Mouse (Mus musculus) embryonic facial prominence, embryonic 15.5 days (tissue): ENCODE data around the gene Cpxm1. TPM values are rescaled to one million over a fixed set of nuclear protein-coding genes. Genes with fewer than 3 reads are reported as not detected.
"Not testable (repeated sequence)": the region's sequence is repeated elsewhere in the genome, so short reads cannot be mapped to it uniquely, and the experiment has no call there.

Experiments
- ATAC-seq: fragments of 200-750 bp; cut with Nextera tagmentation; 2 replicates; pipeline ENCODE4 v1.8.0; 2017; ENCODE audit warnings: low read depth, moderate TSS enrichment; ENCODE audit not compliant: insufficient number of reproducible peaks, low FRiP score, low TSS enrichment
- H3K27ac ChIP-seq: fragments of 300-500 bp; sonication (generic); replicated peaks from 2 replicates; pipeline ENCODE4 v1.5.1; 2015; ENCODE audit warnings: mild to moderate bottlenecking, inconsistent platforms
- H3K27me3 ChIP-seq: fragments of 300-500 bp; sonication (generic); 2 replicates; pipeline ENCODE4 v1.6.1; 2015; ENCODE audit warnings: inconsistent platforms
- H3K36me3 ChIP-seq: fragments of 300-500 bp; sonication (generic); 2 replicates; pipeline ENCODE4 v1.6.1; 2015; ENCODE audit warnings: mild to moderate bottlenecking, inconsistent platforms
- H3K4me1 ChIP-seq: fragments of 300-500 bp; sonication (generic); 2 replicates; pipeline ENCODE4 v1.6.1; 2015; ENCODE audit warnings: inconsistent platforms
- H3K4me2 ChIP-seq: fragments of 300-500 bp; sonication (generic); replicated peaks from 2 replicates; pipeline ENCODE4 v1.6.1; 2015; ENCODE audit warnings: mild to moderate bottlenecking, inconsistent platforms
- H3K4me3 ChIP-seq: fragments of 300-500 bp; sonication (generic); replicated peaks from 2 replicates; pipeline ENCODE4 v1.5.1; 2015; ENCODE audit warnings: mild to moderate bottlenecking, inconsistent platforms
- H3K9ac ChIP-seq: fragments of 300-500 bp; sonication (generic); 2 replicates; pipeline ENCODE4 v1.6.1; 2015; ENCODE audit warnings: inconsistent platforms
- H3K9me3 ChIP-seq: fragments of 300-500 bp; sonication (generic); replicated peaks from 2 replicates; pipeline ENCODE4 v1.6.1; 2016; ENCODE audit warnings: inconsistent platforms
- WGBS: fragments of 180-500 bp; shearing (Covaris S2); methylation state at CpG from one replicate; pipeline ENCODE4 v1.1.7; 2015; 5-methylcytosine and 5-hydroxymethylcytosine counted together
- polyA plus RNA-seq: library from polyadenylated mRNA; unstranded; fragments of >200 nt; fragmentation: Nextera tagmentation; extraction: Ambion mirVana; gene quantifications from 2 replicates; pipeline ENCODE4 v1.2.1, GENCODE M21; 2015

The Cpxm1 gene
- polyA plus RNA-seq, 1 experiment from 2014 or later, result 141 TPM

DNA sequence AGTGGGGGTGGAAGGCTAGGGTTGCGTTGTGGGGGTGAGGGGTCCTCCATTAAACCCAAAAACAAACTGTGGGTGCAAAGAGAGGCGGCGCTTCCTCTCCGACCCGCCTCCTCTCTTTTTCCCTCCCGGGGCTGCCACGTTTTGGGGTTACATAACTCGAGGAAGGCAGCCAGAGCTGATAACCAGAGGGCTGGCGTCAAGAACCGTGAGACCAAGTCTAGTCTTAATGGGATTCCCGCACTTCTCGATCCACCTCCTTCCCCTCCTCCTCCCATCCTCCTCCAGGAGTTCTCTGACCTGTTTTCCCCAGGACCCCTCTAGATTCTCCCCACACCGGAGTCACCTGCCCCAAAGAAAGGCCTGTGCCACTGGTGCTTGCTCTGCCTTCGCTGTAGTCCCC, 717 bp upstream of the Cpxm1 start:
- H3K4me3 ChIP-seq, result peak overlapping the region; percentile 69
- H3K4me2 ChIP-seq, result peak overlapping the region; percentile 81
- no peaks in the 10 kb centered on the region for H3K27me3 ChIP-seq
- ATAC-seq, result no peak
- peaks cover 24% of the 10 kb centered on the region for H3K36me3 ChIP-seq
- peaks cover 24% of the 10 kb centered on the region; the same call in 1 of the 2 replicates for H3K4me1 ChIP-seq
- WGBS, result 16% methylated on average over 14 of the region's 14 CpGs
- H3K9me3 ChIP-seq, result no peaks in the 10 kb centered on the region
- H3K9ac ChIP-seq, result no peak overlapping the region
- H3K27ac ChIP-seq, result peak overlapping the region; percentile 82; the same call in 1 of the 2 replicates

DNA sequence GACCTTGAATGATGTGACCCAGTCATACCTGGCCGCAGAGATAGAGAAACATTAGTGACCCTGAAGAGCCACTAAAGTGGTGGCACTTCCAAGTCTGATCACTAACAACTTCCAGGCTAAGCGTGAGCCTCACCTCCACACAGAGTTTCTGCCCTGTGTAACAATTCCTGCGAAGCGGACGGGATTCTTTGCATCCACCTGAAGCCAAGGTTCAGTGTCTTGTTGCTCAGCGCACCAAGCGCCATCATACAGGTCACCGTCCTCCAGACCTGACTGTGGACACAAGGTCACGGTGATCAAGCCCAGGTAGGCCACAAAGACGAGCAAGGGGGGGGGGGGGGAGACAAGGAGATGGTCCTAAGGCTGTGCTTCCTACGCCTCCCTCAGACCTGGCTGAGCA, 1.7 kb downstream of the Cpxm1 start:
- 92% methylated on average over 11 of the region's 11 CpGs for WGBS
- no peak overlapping the region for H3K4me2 ChIP-seq
- no peaks in the 10 kb centered on the region for H3K27me3 ChIP-seq
- H3K4me3 ChIP-seq, result no peak overlapping the region
- ATAC-seq, result no peak
- peaks cover 28% of the 10 kb centered on the region for H3K36me3 ChIP-seq
- H3K27ac ChIP-seq, result no peak overlapping the region
- H3K9ac ChIP-seq, result no peak overlapping the region
- H3K9me3 ChIP-seq, result no peaks in the 10 kb centered on the region
- peaks cover 24% of the 10 kb centered on the region; the same call in 1 of the 2 replicates for H3K4me1 ChIP-seq

DNA sequence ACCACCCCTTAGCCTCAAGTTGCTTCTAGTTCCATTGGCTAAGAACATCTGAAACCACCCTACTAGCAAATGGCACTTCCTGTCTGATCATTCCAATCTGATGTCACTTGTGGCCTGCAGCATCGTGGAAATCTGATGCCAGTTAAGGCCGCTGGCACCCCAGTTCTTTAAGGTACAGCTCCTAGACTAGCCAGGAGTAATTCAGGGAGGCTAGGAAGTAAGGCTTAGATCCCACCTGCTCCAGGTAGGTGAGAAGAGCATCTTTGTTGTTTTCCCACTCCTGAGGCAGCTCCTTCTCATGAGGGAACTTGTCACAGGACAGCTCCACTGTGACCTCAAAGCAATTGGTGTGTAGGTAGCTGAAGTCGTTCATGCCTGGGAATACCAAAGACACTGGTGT, 4.5 kb downstream of the Cpxm1 start:
- no peaks in the 10 kb centered on the region for H3K27me3 ChIP-seq
- H3K9ac ChIP-seq, result no peak overlapping the region
- peaks cover 18% of the 10 kb centered on the region; the same call in 1 of the 2 replicates for H3K4me1 ChIP-seq
- H3K4me2 ChIP-seq, result no peak overlapping the region
- no peak overlapping the region for H3K4me3 ChIP-seq
- H3K36me3 ChIP-seq, result peaks cover 28% of the 10 kb centered on the region
- H3K27ac ChIP-seq, result no peak overlapping the region
- no peaks in the 10 kb centered on the region for H3K9me3 ChIP-seq
- 72% methylated on average over 3 of the region's 3 CpGs for WGBS
- no peak for ATAC-seq

DNA sequence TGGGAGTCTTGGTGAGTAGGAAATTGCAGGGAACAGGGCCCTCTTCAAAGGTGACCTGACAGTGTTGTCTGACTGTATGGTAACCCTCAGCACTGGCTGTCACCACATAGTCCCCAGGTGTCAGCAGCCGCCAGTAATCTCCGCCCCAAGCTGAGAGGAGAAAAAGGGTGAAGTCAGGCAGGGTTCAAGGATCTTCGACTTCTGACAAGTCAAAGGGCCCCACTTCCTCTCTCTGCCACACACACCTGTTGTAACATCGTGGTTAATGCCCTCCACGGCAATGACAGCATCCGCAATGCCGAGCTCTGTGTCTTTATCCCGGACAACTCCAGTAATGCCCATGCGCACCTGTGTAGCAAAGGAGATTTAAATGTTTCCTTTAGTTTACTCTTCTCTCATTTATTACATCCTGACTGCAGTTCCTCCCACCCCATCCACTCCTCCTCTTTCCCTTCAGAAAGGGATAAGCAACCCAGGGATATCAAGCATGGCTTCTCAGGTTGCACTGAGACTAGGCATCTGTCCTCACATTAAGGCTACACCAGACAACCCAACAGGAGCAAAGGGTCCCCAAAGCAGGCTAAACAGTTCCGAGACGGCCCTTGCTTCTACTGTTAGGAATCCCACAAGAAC, 6.3 kb downstream of the Cpxm1 start:
- 79% methylated on average over 11 of the region's 11 CpGs for WGBS
- no peak overlapping the region for H3K9ac ChIP-seq
- H3K4me3 ChIP-seq, result no peak overlapping the region
- peaks cover 28% of the 10 kb centered on the region for H3K36me3 ChIP-seq
- no peaks in the 10 kb centered on the region for H3K27me3 ChIP-seq
- no peak overlapping the region for H3K27ac ChIP-seq
- no peak overlapping the region for H3K4me2 ChIP-seq
- H3K9me3 ChIP-seq, result no peaks in the 10 kb centered on the region
- no peak for ATAC-seq
- peaks cover 4% of the 10 kb centered on the region; the same call in 1 of the 2 replicates for H3K4me1 ChIP-seq

DNA sequence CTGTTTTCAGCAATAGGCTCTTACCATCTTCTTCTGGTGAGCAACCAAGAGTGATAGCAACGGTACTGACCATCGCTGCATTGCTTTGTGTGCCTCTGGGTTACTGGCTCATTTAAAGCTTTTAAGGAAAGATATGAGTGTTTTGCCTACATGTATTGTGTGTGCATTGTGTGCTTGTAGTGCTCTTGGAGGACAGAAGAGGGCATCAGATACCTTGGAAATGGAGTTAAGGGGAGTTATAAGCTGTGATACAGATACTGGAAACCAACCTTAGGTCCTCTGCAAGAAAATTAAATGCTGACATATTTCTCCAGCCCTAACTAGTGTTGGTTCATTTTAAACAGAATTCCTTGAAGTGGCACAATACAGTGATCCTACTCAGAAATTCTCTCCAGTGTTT, 8.6 kb downstream of the Cpxm1 start:
- WGBS, result 76% methylated on average over 2 of the region's 2 CpGs

DNA sequence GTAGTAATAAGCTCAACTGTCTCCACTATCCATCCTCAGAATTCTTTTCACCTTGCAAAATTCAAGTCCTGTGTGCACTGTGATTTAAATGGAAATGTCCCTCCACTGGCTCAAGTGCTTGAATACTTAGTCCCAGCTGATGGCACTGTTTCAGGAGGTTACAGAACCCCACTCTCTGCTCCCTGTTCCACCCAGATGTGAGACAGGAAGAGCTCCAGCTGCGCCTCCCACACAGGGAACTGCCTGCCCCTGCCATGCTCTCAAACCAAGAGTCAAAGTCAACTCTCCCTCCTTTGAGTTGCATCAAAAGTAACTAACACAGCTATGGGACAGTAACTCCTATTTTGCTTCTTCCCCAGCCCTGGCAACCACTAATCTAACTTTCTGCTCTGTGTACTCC, 11.2 kb downstream of the Cpxm1 start:
- Histone ChIP-seq H3K4me1 (no peaks in the 10 kb centered on the region), H3K27ac (no peak overlapping the region), H3K4me2 (no peak overlapping the region), H3K36me3 (no peaks in the 10 kb centered on the region; the same call in 1 of the 2 replicates), H3K27me3 (no peaks in the 10 kb centered on the region), H3K4me3 (no peak overlapping the region), H3K9me3 (no peaks in the 10 kb centered on the region), H3K9ac (no peak overlapping the region)
- no peak for ATAC-seq
- 68% methylated on average over 1 of the region's 1 CpGs for WGBS

More for the DNA sequence above, 8.6 kb downstream of the Cpxm1 start:
- H3K9ac ChIP-seq, result no peak overlapping the region
- no peak for ATAC-seq
- no peak overlapping the region for H3K4me2 ChIP-seq
- no peak overlapping the region for H3K27ac ChIP-seq
- no peaks in the 10 kb centered on the region for H3K9me3 ChIP-seq
- H3K4me3 ChIP-seq, result no peak overlapping the region
- no peaks in the 10 kb centered on the region for H3K27me3 ChIP-seq
- H3K36me3 ChIP-seq, result peaks cover 12% of the 10 kb centered on the region
- no peaks in the 10 kb centered on the region for H3K4me1 ChIP-seq

DNA sequence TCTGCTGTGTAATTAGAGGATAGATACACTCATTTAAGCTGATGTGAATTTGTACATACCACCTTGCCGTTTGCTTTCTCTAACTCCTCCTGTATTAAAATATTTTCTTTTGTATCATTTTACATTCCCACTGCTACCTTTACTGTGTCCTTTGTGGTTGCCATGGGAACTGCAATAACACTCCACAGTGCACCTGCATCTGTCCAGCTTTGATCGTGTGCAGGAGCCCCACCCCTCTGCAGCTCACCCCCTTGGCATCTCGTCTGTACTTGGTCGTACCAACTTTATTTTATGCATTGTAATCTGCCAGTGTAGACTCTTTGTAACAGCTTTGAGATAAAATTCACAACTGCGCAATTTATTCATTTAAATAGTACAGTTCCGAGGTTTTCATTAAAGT, 13.5 kb downstream of the Cpxm1 start:
- Histone ChIP-seq H3K27me3 (no peaks in the 10 kb centered on the region), H3K4me1 (no peaks in the 10 kb centered on the region), H3K36me3 (no peaks in the 10 kb centered on the region), H3K4me3 (no peak overlapping the region), H3K9ac (no peak overlapping the region), H3K4me2 (no peak overlapping the region), H3K9me3 (no peaks in the 10 kb centered on the region), H3K27ac (no peak overlapping the region)
- ATAC-seq, result no peak
- 61% methylated on average over 6 of the region's 6 CpGs for WGBS

DNA sequence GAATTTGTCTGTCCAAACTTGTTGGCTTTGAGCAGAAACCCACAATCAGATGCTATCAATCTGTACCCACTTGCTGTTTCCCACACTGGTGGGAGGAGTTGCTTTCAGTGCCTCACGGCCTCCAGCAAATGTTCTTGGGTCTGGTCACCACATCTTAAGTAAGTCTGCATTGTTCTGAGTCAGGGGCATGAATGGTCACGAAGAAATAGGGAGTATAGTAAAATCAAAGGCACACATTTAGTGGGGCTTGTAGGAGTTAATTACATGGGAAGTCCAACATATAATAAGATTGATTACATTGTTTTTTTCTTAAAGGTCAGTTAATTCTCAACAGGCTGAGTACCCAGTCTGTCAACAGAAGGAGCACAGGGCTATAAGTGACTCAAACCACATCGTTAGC, 14.2 kb downstream of the Cpxm1 start:
- Histone ChIP-seq H3K27me3 (no peaks in the 10 kb centered on the region), H3K4me2 (no peak overlapping the region), H3K9ac (no peak overlapping the region), H3K4me3 (no peak overlapping the region), H3K36me3 (no peaks in the 10 kb centered on the region), H3K9me3 (no peaks in the 10 kb centered on the region), H3K4me1 (no peaks in the 10 kb centered on the region), H3K27ac (no peak overlapping the region)
- ATAC-seq, result no peak
- 35% methylated on average over 3 of the region's 3 CpGs for WGBS

DNA sequence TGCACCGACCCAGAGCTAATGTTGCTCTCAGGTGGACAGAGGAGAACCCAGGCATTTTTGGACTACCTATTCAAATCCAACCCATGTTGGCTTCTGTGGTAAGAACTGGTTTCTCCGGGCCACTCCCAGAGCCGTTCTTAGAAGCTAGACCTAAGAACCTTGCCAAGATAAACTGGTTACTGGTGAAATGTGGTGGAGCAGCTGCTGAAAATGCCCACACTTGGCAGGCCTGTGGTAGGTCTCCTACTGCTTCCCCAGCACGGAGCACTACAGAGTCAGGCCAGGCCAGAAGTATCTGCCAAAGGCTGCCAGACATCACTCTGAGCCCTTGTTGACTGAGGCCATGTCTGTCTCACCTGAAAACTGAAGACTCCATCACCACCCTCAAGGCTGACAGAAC, 22.4 kb downstream of the Cpxm1 start:
- Histone ChIP-seq H3K36me3 (no peaks in the 10 kb centered on the region), H3K27me3 (no peaks in the 10 kb centered on the region), H3K27ac (no peak overlapping the region), H3K9ac (no peak overlapping the region), H3K4me1 (no peaks in the 10 kb centered on the region), H3K4me2 (no peak overlapping the region), H3K4me3 (no peak overlapping the region), H3K9me3 (no peaks in the 10 kb centered on the region)
- 57% methylated on average over 4 of the region's 4 CpGs for WGBS
- 0 out of 2 replicates have a peak, but pooled peaks have one; percentile 39 for ATAC-seq

DNA sequence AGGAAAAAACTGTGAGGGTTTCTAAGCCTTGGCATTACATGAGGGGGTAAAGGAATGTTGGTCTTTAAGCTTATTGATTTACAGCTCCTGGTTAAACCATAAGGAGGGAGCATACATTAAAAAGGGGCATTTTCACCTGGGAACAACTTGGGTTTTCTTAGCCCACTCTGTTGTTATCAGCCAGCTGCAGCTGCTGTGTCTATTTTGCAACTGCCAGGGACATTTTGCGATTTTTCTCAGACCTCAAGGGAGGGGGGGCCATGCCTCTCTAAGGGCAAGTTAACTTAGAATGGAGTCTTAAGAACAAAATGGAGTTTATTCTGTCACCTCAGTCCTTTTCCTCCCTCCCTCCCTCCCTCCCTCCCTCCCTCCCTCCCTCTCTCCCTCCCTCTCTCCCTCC, 24.3 kb downstream of the Cpxm1 start:
- H3K9ac ChIP-seq, H3K4me1 ChIP-seq: not testable (repeated sequence)
- WGBS, result 45% methylated on average over 1 of the region's 1 CpGs

DNA sequence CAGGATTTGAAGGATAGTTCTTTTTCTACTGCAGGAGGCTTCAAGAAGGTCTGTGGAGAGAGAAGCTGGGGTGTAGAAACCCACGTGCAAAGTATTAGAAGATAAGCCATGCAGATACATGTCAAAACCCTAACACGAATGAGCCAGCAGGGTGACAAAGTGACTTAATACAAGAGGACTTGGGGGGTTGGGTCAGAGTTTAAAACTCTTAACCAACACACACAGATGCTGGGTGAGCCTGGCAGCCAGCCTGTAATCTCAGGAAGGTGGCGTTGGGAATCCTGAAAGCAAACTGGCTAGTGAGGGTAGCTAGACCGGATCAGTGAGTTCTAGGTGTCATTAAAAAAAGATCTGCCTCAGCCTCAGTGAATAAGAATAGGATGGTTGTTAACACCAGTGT, 30.0 kb downstream of the Cpxm1 start:
- peaks cover 7% of the 10 kb centered on the region for H3K4me1 ChIP-seq
- H3K9ac ChIP-seq, result no peak overlapping the region
- no peaks in the 10 kb centered on the region for H3K9me3 ChIP-seq
- H3K27me3 ChIP-seq, result peaks cover 30% of the 10 kb centered on the region
- H3K27ac ChIP-seq, result no peak overlapping the region
- no peak for ATAC-seq
- no peak overlapping the region for H3K4me3 ChIP-seq
- H3K36me3 ChIP-seq, result no peaks in the 10 kb centered on the region
- no peak overlapping the region for H3K4me2 ChIP-seq
- 51% methylated on average over 4 of the region's 4 CpGs for WGBS

More for the DNA sequence above, 24.3 kb downstream of the Cpxm1 start:
- not testable (repeated sequence) for H3K4me2 ChIP-seq, H3K4me3 ChIP-seq, H3K27me3 ChIP-seq, H3K9me3 ChIP-seq, H3K27ac ChIP-seq, H3K36me3 ChIP-seq, ATAC-seq
